ENCODE assay signal across 14 mouse cellular contexts in genomic region chr4:103180300-103180888, GRCm38 (mm10). TPM values are rescaled to one million over a fixed set of nuclear protein-coding genes. Genes with fewer than 3 reads are reported as not detected.
A peak's percentile ranks its signal among the peaks of the same experiment; 100 is the strongest.
DNase-seq lines count a peak whose midpoint lies in the region; ATAC-seq and TF ChIP-seq lines count a peak whose summit lies in the region.
"Had no signal": no experiment of that assay in that cellular context is flagged by ENCODE, and none has a peak within 500 bp of the region (broad histone marks: within the 10 kb centered on the region; RNA-seq: fewer than 3 reads in every experiment).

No protein-coding gene starts in this region.

- peak overlapping the region; percentile 92 for H3K27ac ChIP-seq in gastrocnemius, adult 2 months
- H3K27ac ChIP-seq in left cerebral cortex, adult 2 months = 0 out of 2 replicates have a peak overlapping the region, but pooled peaks have one; percentile 36
- H3K27ac ChIP-seq in stomach, embryonic 16.5 days (ENCODE audit: low read length) = peak overlapping the region; percentile 21; the same call in 1 of the 2 replicates
- H3K27ac ChIP-seq: liver, embryonic 15.5 days; midbrain, embryonic 12.5 days had no signal

- H3K4me2 ChIP-seq in stomach, embryonic 16.5 days (ENCODE audit: low read depth, low read length) = no peak overlapping the region
- H3K4me2 ChIP-seq: liver, embryonic 15.5 days; midbrain, embryonic 12.5 days had no signal

- no peak overlapping the region for H3K9ac ChIP-seq in stomach, embryonic 16.5 days (ENCODE audit: low read length)
- H3K9ac ChIP-seq: liver, embryonic 15.5 days; midbrain, embryonic 12.5 days had no signal

- TF ChIP-seq CTCF in gastrocnemius, adult 2 months (IDR thresholded peaks at IDR 0.05) = no peak
- TF ChIP-seq CTCF in left cerebral cortex, adult 2 months (IDR thresholded peaks at IDR 0.05) = no peak

- DNase-seq in gastrocnemius, adult 2 months = no peak
- DNase-seq in gastrocnemius, postnatal 25 days = no peak
- DNase-seq in left cerebral cortex, adult 2 months (ENCODE audit: extremely low spot score in 1 of 2, low spot score in 2 of 2) = no peak
- no peak for DNase-seq in left cerebral cortex, postnatal 25 days (ENCODE audit: low spot score in 2 of 2)
- DNase-seq in mesoderm, embryonic 11.5 days (ENCODE audit: low read depth, low spot score) = peak; percentile 14
- no peak for DNase-seq in right cerebral cortex, postnatal 36 days (ENCODE audit: low spot score in 2 of 2)
- DNase-seq: adrenal gland, postnatal 36 days; kidney, adult 11 months; kidney, postnatal 36 days; right cerebral cortex, adult 18-20 months had no signal

- no peak for ATAC-seq in stomach, embryonic 16.5 days (ENCODE audit: insufficient read depth, low FRiP score)
- no peak for ATAC-seq in inflammation-experienced regulatory T-cells, adult 6 months

- H3K36me3 ChIP-seq in stomach, embryonic 16.5 days (ENCODE audit: control insufficient read depth, insufficient read depth, low read length) = peaks cover 5% of the 10 kb centered on the region; the same call in 1 of the 2 replicates

- no peak overlapping the region for H3K4me3 ChIP-seq in gastrocnemius, adult 2 months
- no peak overlapping the region for H3K4me3 ChIP-seq in left cerebral cortex, adult 2 months
- no peak overlapping the region for H3K4me3 ChIP-seq in stomach, embryonic 16.5 days (replicated peaks; ENCODE audit: low read length)
- H3K4me3 ChIP-seq: liver, embryonic 15.5 days; midbrain, embryonic 12.5 days had no signal

- peaks cover 16% of the 10 kb centered on the region for H3K4me1 ChIP-seq in stomach, embryonic 16.5 days (ENCODE audit: control insufficient read depth, insufficient read depth, low read length)
- H3K4me1 ChIP-seq: liver, embryonic 15.5 days had no signal

- intact Hi-C loops in gastrocnemius, adult 2 months (cut with DNase I) = no loop called here
- intact Hi-C loops in left cerebral cortex, adult 2 months (cut with DNase I) = no loop called here
- intact Hi-C loops in left cerebral cortex, postnatal 25 days (cut with DNase I) = no loop called here

- H3K27me3 ChIP-seq in stomach, embryonic 16.5 days (ENCODE audit: control insufficient read depth, insufficient read depth, low read length) = no peaks in the 10 kb centered on the region
- H3K27me3 ChIP-seq: liver, embryonic 15.5 days; midbrain, embryonic 12.5 days had no signal

- no peaks in the 10 kb centered on the region for H3K9me3 ChIP-seq in stomach, embryonic 16.5 days (replicated peaks; ENCODE audit: control insufficient read depth, low read length)
- H3K9me3 ChIP-seq: liver, embryonic 15.5 days; midbrain, embryonic 12.5 days had no signal

- WGBS in stomach, embryonic 16.5 days = 70% methylated on average over 8 of the region's 8 CpGs

RNA-seq across cellular contexts. Expression of gene Slc35d1, which starts 34.6 kb away (rescaled TPM):
- 1 to 10 TPM; 4.6 to 6.3 TPM for total RNA-seq in gastrocnemius, adult 2 months (2021)
- 1 to 10 TPM; 5.2 to 5.4 TPM for total RNA-seq in gastrocnemius, postnatal 25 days (2021)
- 10 to 100 TPM; 12.7 to 12.8 TPM for total RNA-seq in left cerebral cortex, adult 2 months (2021)
- total RNA-seq in left cerebral cortex, postnatal 25 days (2021) = 10 to 100 TPM; 12.1 to 13.5 TPM
- polyA plus RNA-seq in stomach, embryonic 16.5 days (2015; fragmentation: Nextera tagmentation; extraction: Ambion mirVana) = 6.9 and 9.0 TPM in 2 replicates
- polyA plus RNA-seq in inflammation-experienced regulatory T-cells, adult 6 months (2017; shearing (Covaris generic)) = 10 to 100 TPM; 21.1 to 24.4 (median 24.2) TPM

Comparison
In these comparisons a context has a peak if more than half of its experiments do, and no peak if none do; other contexts are left out.
1. H3K27ac ChIP-seq: peak in every context shown above with its lines; median percentile 92 in gastrocnemius, adult 2 months; 36 in left cerebral cortex, adult 2 months; 21 in stomach, embryonic 16.5 days.